Mouse (Mus musculus) hindbrain, postnatal 0 days (tissue): ENCODE data around the gene Tbc1d10b. TPM values are rescaled to one million over a fixed set of nuclear protein-coding genes. Genes with fewer than 3 reads are reported as not detected.
A peak's percentile ranks its signal among the peaks of the same experiment; 100 is the strongest.

Experiments used
- ATAC-seq: fragments of 200-750 bp; cut with Nextera tagmentation; 2 replicates; pipeline ENCODE4 v1.8.0; 2017; ENCODE audit warnings: mild to moderate bottlenecking, moderate TSS enrichment, moderate library complexity
- DNase-seq: peaks from one replicate; pipeline ENCODE4 v3.0.0-alpha.2; 2015; ENCODE audit warnings: low spot score
- H3K27ac ChIP-seq: fragments of 300-500 bp; sonication (generic); 2 replicates; pipeline ENCODE4 v1.5.1; 2014; ENCODE audit warnings: mild to moderate bottlenecking
- H3K27me3 ChIP-seq: fragments of 300-500 bp; sonication (generic); 2 replicates; pipeline ENCODE4 v1.6.1; 2014; ENCODE audit warnings: low read length, mixed read lengths; ENCODE audit not compliant: insufficient read depth
- H3K36me3 ChIP-seq: fragments of 300-500 bp; sonication (generic); 2 replicates; pipeline ENCODE4 v1.6.1; 2014; ENCODE audit warnings: low read length, mixed read lengths; ENCODE audit not compliant: insufficient read depth
- H3K4me1 ChIP-seq: fragments of 300-500 bp; sonication (generic); 2 replicates; pipeline ENCODE4 v1.6.1; 2014; ENCODE audit warnings: antibody characterized with exemption, low read length, mixed read lengths; ENCODE audit not compliant: insufficient read depth
- H3K4me2 ChIP-seq: fragments of 300-500 bp; sonication (generic); 2 replicates; pipeline ENCODE4 v1.6.1; 2014; ENCODE audit warnings: low read depth, mild to moderate bottlenecking, low read length, moderate library complexity, mixed read lengths
- H3K4me3 ChIP-seq: fragments of 300-500 bp; sonication (generic); 2 replicates; pipeline ENCODE4 v1.5.1; 2014; ENCODE audit warnings: low read length
- H3K9ac ChIP-seq: fragments of 300-500 bp; sonication (generic); replicated peaks from 2 replicates; pipeline ENCODE4 v1.6.1; 2014; ENCODE audit warnings: mild to moderate bottlenecking, low read length, moderate library complexity, mixed read lengths
- H3K9me3 ChIP-seq: fragments of 300-500 bp; sonication (generic); 2 replicates; pipeline ENCODE4 v1.6.1; 2016; ENCODE audit warnings: low read length, mixed read lengths
- CTCF ChIP-seq: IDR thresholded peaks from 2 replicates; pipeline ENCODE4 v1.5.1; 2016; ENCODE audit warnings: antibody characterized with exemption, control low read depth, low read depth
- WGBS: fragments of 180-500 bp; shearing (Covaris S2); extraction: QIAGEN DNeasy Blood & Tissue Kit; methylation state at CpG from one replicate; pipeline ENCODE4 v1.1.7; 2014; 5-methylcytosine and 5-hydroxymethylcytosine counted together
- polyA plus RNA-seq: library from polyadenylated mRNA; unstranded; fragments of >200 nt; fragmentation: Nextera tagmentation; extraction: Ambion mirVana; gene quantifications from 2 replicates; pipeline ENCODE4 v1.2.1, GENCODE M21; 2015
- total RNA-seq: library from RNA; depleted of rRNA; stranded (reverse); fragments of >200 nt; gene quantifications from 2 replicates; pipeline ENCODE4 v1.2.3, GENCODE M21; 2014

Gene Tbc1d10b
- total and polyA plus RNA-seq, 2 experiments from 2014 or later = 25.4 to 68.6 TPM

DNA sequence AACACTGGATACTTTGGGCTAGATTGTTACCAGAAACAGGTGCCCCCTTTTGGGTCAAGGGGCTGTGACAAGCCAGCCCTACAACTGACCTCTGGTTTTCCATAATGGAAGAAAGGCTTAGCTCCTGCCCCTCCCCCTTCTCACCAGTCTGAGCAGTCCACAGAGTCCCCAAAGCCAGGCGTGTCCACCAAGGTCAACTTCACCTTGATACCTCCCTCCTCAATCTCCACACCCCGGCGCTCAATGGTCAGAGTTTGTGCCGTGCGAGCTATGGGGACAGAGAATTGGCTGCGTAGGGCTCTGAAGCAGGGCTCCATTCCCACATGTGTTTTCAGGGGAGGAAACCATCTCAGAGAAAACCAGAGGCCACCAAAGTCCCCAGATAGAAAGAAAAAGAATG, 9.2 kb upstream of the Tbc1d10b start:
- Histone ChIP-seq H3K27me3 (no peaks in the 10 kb centered on the region), H3K36me3 (no peaks in the 10 kb centered on the region), H3K4me1 (no peaks in the 10 kb centered on the region), H3K4me3 (no peak overlapping the region), H3K9ac (no peak overlapping the region), H3K9me3 (no peaks in the 10 kb centered on the region), H3K4me2 (no peak overlapping the region), H3K27ac (no peak overlapping the region)
- DNase-seq = no peak
- 91% methylated on average over 6 of the region's 6 CpGs for WGBS
- no peak for TF ChIP-seq CTCF
- no peak for ATAC-seq

DNA sequence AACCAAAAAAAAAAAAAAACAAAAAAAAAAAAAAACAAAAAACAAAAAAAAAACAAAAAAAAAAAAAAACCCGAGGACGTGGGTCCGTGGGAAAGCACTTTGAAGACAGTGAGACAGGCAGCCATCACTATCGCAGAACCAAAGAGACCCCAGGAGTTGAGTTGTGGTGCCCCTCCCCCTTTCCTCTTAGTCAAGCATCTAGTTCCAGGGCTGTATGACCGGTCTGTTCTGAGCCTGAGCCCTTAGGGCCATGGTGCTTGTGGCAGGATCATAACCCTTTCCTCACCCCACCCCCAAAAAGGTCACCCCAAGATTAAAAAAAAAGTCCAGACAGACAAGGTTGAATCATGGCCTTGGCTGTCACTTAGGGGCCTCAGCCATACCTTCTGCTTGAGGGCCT, 8.0 kb upstream of the Tbc1d10b start:
- ATAC-seq (no peak), DNase-seq (no peak)
- no peaks in the 10 kb centered on the region for H3K27me3 ChIP-seq
- H3K4me1 ChIP-seq = no peaks in the 10 kb centered on the region
- no peak overlapping the region for H3K9ac ChIP-seq
- H3K36me3 ChIP-seq = no peaks in the 10 kb centered on the region
- no peak overlapping the region for H3K4me3 ChIP-seq
- H3K4me2 ChIP-seq = no peak overlapping the region
- TF ChIP-seq CTCF = no peak
- H3K9me3 ChIP-seq = no peaks in the 10 kb centered on the region
- WGBS = 85% methylated on average over 5 of the region's 5 CpGs
- no peak overlapping the region for H3K27ac ChIP-seq

DNA sequence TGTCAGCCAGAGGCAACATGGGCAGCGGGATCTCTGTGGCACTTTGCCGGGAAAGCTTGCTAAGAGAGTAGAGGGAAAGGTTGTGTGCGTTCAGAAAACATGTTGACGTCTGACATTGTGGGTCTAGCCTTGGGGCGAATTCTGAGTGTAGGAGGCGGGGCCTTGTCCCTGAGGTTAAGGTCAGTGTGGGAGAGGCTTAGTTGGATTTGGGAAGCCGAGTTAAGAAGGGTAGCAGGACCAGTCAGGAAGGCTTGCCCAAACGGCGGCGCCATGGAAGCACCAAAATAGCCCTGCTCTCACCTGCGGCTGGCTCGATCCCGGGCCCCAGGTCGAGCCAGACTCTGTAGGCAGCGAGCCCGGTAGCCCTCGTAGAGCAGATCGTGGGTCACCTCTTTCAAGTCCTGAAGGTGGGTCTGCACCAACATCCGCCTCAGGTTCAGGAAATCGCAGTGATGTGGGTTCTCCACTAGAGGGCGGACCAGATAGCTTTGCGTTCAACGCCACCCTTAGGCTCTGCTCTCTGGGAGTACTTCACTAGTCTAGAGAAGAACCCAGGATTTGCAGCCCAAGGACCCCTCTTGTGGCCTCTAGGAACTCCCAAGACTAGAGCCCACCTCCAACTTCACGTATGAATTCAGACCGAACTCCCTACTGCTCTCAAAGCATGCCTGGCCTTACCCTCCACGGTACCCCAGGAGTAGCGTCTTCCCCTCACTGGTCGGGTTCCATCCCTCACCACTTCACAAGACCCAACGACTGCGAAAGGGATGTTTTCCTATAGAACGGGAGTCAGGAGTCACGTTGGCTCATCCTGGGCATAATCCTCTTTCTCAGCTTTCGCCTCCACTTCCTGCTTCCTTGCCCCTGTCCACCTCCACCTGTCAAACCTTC, 7.0 kb upstream of the Tbc1d10b start:
- H3K36me3 ChIP-seq = no peaks in the 10 kb centered on the region
- ATAC-seq = peak; percentile 42; the same call in 1 of the 2 replicates
- H3K4me2 ChIP-seq = peak overlapping the region; percentile 38
- no peaks in the 10 kb centered on the region for H3K4me1 ChIP-seq
- no peaks in the 10 kb centered on the region for H3K27me3 ChIP-seq
- no peak overlapping the region for H3K27ac ChIP-seq
- peak; percentile 79 for DNase-seq
- H3K9me3 ChIP-seq = no peaks in the 10 kb centered on the region
- TF ChIP-seq CTCF = peak; percentile 85
- WGBS = 26% methylated on average over 33 of the region's 33 CpGs
- H3K4me3 ChIP-seq = peak overlapping the region; percentile 18
- H3K9ac ChIP-seq = no peak overlapping the region; the same call in 1 of the 2 replicates

DNA sequence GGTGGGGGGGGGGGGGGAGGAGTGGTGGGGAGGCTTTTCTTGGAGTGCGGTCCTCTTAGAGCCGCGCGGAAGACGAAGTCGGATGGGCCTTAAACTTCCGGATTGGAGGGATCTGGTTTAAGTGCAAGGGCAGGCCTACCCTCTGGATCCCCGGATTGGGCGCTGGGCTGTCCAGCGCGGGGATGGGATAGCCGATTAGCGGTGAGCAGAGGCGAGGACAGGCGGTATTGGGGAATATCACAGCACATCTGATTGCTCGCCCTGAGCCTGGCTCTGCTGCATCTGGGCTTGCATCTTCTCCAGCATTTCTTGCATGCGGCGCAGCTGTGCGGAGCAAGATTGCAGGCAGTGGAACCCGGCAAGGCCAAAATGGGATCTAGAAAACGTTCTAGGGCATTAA, 6.3 kb upstream of the Tbc1d10b start:
- ATAC-seq (no peak), DNase-seq (no peak)
- TF ChIP-seq CTCF = no peak
- Histone ChIP-seq H3K27ac (no peak overlapping the region), H3K36me3 (no peaks in the 10 kb centered on the region), H3K9me3 (no peaks in the 10 kb centered on the region), H3K4me3 (no peak overlapping the region), H3K27me3 (no peaks in the 10 kb centered on the region), H3K4me1 (no peaks in the 10 kb centered on the region), H3K9ac (no peak overlapping the region; the same call in 1 of the 2 replicates), H3K4me2 (peak overlapping the region; percentile 38)
- WGBS = 43% methylated on average over 21 of the region's 21 CpGs

DNA sequence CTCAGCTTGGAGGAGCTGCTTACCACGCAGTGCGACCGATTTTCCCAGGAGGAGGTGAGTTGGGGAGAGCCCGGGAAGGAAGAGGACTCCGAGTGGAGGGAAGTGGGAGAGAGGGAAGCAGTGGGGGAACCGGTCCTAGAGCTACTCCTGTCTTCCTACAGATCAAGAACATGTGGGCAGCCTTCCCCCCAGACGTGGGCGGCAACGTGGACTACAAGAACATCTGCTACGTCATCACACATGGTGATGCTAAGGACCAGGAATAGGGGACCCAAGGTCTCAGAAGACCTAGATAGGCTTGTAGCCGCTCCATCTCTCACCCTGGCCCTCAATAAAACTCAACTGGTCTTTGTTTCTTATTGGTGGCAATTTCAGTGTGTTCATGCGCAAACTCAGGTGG, 5.7 kb upstream of the Tbc1d10b start:
- Histone ChIP-seq H3K4me3 (no peak overlapping the region), H3K27ac (no peak overlapping the region), H3K9me3 (no peaks in the 10 kb centered on the region), H3K4me2 (no peak overlapping the region), H3K36me3 (no peaks in the 10 kb centered on the region), H3K27me3 (no peaks in the 10 kb centered on the region), H3K4me1 (no peaks in the 10 kb centered on the region), H3K9ac (no peak overlapping the region)
- ATAC-seq (no peak), DNase-seq (no peak)
- TF ChIP-seq CTCF = no peak
- 53% methylated on average over 12 of the region's 12 CpGs for WGBS

DNA sequence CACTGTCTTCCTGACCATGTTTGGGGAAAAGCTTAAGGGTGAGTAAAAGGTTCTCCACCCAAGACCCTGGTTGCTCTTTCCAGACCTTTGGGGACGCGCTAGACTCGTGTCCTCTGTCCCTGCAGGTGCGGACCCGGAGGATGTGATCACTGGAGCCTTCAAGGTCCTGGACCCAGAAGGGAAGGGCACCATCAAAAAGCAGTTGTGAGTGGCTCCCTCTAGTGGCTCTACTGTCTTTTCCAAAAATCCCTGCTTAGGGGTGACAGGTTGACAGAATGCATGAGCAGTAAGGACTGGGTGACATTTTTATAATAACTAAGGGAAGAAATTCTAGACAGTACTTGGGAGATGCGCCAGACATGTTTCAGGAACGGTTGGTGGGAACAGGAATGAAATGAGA, 5.2 kb upstream of the Tbc1d10b start:
- DNase-seq = peak; percentile 42
- no peaks in the 10 kb centered on the region for H3K36me3 ChIP-seq
- no peak overlapping the region for H3K9ac ChIP-seq
- no peaks in the 10 kb centered on the region for H3K27me3 ChIP-seq
- peak; percentile 71 for TF ChIP-seq CTCF
- no peak overlapping the region for H3K4me2 ChIP-seq
- no peak for ATAC-seq
- no peak overlapping the region for H3K4me3 ChIP-seq
- H3K9me3 ChIP-seq = no peaks in the 10 kb centered on the region
- 41% methylated on average over 7 of the region's 7 CpGs for WGBS
- H3K27ac ChIP-seq = no peak overlapping the region
- H3K4me1 ChIP-seq = no peaks in the 10 kb centered on the region
